Mouse (Mus musculus): ENCODE measurements around the gene Muc3a.
A peak's percentile ranks its signal among the peaks of the same experiment; 100 is the strongest.

The Muc3a gene

GRCm38 (mm10) chr5:137212289-137212688, at the start of gene Muc3a:
Muc3a (minus strand) TSS chr5:137212389.
- no peak for DNase-seq (ENCODE audit: low read depth)

GRCm38 (mm10) chr5:137211114-137211829, 917 bp downstream of the Muc3a start:
- no peak for DNase-seq (ENCODE audit: low read depth)

- no peak for DNase-seq (ENCODE audit: low read depth)
Observed at GRCm38 (mm10) chr5:137210689-137211088, 1.5 kb downstream of the Muc3a start.

GRCm38 (mm10) chr5:137205301-137205700, 6.9 kb downstream of the Muc3a start:
- DNase-seq (ENCODE audit: low read depth) = no peak

GRCm38 (mm10) chr5:137194488-137195120, 17.6 kb downstream of the Muc3a start:
- DNase-seq (ENCODE audit: low read depth) = no peak

GRCm38 (mm10) chr5:137193279-137193952, 18.8 kb downstream of the Muc3a start:
- no peak for DNase-seq (ENCODE audit: low read depth)

GRCm38 (mm10) chr5:137189326-137189725, 22.9 kb downstream of the Muc3a start:
- DNase-seq (ENCODE audit: low read depth) = peak; percentile 61

GRCm38 (mm10) chr5:137185362-137185761, 26.8 kb downstream of the Muc3a start:
- DNase-seq (ENCODE audit: low read depth) = no peak

GRCm38 (mm10) chr5:137179646-137180374, 32.4 kb downstream of the Muc3a start:
- DNase-seq (ENCODE audit: low read depth) = peak; percentile 9

GRCm38 (mm10) chr5:137173967-137174366, 38.2 kb downstream of the Muc3a start:
- no peak for DNase-seq (ENCODE audit: low read depth)

GRCm38 (mm10) chr5:137172591-137172990, 39.6 kb downstream of the Muc3a start:
- DNase-seq (ENCODE audit: low read depth) = no peak

GRCm38 (mm10) chr5:137171478-137171877, 40.7 kb downstream of the Muc3a start:
- no peak for DNase-seq (ENCODE audit: low read depth)

- DNase-seq (ENCODE audit: low read depth) = no peak
Observed at GRCm38 (mm10) chr5:137170836-137171380, 41.3 kb downstream of the Muc3a start.

- DNase-seq (ENCODE audit: low read depth) = no peak
Observed at GRCm38 (mm10) chr5:137167539-137167938, 44.6 kb downstream of the Muc3a start.

- no peak for DNase-seq (ENCODE audit: low read depth)
Observed at GRCm38 (mm10) chr5:137166012-137166411, 46.2 kb downstream of the Muc3a start.

GRCm38 (mm10) chr5:137161853-137162252, 50.3 kb downstream of the Muc3a start:
- no peak for DNase-seq (ENCODE audit: low read depth)

- peak; percentile 88 for DNase-seq (ENCODE audit: low read depth)
Observed at GRCm38 (mm10) chr5:137159461-137159860, 52.7 kb downstream of the Muc3a start.
